Mouse (Mus musculus) thymus, postnatal 36 days (tissue): ENCODE measurements around the gene Olfr73.
"Not testable (repeated sequence)": the region's sequence is repeated elsewhere in the genome, so short reads cannot be mapped to it uniquely, and the experiment has no call there.

Experiments
- DNase-seq, 2 experiments: peaks; one replicate each; pipeline ENCODE4 v3.0.0; 2022; ENCODE audit warnings: mixed read lengths in 2 of 2

Olfr73 gene

DNA sequence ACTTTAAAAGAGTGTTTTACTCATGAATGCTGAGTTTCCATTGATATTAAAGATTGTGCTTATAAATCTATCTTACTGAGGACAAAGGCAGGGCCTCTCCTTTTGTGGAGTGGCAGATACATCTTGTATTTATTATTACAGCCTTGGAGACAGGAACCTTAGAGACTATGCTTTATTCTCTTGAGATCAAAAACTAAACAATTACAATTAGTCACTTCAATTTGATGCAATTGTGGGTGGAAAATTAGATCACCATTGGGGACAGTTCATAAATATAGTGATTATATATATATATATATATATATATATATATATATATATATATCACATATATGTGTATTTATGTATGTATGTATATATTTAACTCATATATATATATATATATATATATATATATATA, at the start of gene Olfr73:
Gene Olfr73, minus strand, starts transcription at position 101 of the 400 bp plus-strand sequence.
- DNase-seq, result no peak

DNA sequence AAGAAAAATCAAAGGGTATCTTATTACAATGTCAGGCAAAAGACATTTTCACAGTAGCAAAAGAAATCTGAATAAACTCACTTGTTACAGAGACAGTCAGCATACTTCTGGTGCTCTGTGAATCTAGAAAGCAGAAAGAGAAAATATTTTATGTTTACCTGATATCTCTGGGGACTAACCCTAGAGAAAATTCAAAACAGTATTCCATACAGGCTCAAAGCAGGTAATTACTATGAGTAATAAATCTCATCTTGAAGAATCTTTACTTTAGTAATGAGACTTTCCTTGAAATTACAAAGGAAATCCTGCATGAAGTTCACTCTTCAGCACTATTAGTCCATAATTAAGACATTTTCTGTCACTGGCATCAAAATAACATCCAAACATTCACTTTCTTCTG, 34.2 kb upstream of the Olfr73 start, which contains the start of gene Olfr1163:
Gene Olfr1163, minus strand, starts transcription at position 101 of the 400 bp plus-strand sequence.
- DNase-seq, result no peak

DNA sequence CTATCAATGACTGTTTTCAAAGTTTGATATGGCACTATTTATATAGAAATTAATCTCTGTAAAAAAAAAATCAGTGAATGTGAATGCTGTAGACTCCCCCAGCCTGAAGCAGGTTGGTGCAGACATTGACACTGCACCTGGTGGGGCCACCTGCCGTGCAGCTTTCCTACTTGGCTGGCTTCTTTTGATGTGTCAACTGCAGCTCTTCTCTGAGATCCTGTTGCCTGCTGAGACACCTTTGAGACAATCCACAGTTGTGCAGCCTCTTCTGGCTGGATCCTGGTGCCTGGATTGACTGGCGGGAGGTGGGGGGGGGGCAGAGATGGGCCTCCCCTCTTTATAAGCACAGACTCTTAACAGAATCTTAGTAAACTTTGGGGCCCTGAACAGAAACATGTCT, 26.1 kb upstream of the Olfr73 start:
- no peak for DNase-seq

DNA sequence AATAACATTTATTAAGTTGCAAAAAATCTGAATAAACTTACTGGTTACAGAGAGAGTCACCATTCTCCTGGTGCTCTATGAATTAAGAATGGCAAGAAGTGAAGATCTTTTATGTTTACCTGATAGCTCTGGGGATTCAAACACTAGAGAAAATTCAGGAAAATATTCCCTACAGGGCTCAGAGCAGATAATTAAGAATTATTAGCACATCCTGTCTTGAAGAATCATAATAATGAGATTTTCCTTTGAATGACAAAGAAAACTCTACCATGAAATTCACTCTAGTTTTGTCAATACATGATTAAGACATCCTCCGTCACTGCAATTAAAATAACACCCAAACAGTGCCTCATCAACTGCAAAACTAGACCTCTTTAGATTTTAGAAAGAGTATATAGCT, 13.5 kb upstream of the Olfr73 start, which contains the start of gene Olfr1162:
Gene Olfr1162, minus strand, starts transcription at position 101 of the 400 bp plus-strand sequence.
- DNase-seq, result no peak

DNA sequence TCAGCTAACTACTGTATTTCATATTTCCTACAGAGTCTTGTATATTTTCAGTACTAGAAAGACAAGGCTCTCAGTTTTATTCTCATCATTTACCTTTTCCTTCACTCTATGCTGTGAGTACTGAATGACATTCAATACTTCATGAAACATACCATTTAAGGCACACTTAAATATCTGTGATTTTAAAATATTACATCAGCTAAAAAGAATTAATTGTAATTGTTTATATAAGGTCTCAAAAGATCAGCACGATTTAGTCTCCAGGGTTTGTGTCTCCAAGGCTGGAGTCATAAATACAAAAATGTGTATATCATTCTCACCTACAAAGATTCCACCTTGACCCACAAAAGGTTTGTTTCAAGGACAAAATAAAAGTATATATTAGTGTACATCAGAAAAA, 15.0 kb downstream of the Olfr73 start, which contains the start of gene Olfr1161:
Gene Olfr1161, plus strand, starts transcription at position 301 of the 400 bp plus-strand sequence.
- DNase-seq, result not testable (repeated sequence)

DNA sequence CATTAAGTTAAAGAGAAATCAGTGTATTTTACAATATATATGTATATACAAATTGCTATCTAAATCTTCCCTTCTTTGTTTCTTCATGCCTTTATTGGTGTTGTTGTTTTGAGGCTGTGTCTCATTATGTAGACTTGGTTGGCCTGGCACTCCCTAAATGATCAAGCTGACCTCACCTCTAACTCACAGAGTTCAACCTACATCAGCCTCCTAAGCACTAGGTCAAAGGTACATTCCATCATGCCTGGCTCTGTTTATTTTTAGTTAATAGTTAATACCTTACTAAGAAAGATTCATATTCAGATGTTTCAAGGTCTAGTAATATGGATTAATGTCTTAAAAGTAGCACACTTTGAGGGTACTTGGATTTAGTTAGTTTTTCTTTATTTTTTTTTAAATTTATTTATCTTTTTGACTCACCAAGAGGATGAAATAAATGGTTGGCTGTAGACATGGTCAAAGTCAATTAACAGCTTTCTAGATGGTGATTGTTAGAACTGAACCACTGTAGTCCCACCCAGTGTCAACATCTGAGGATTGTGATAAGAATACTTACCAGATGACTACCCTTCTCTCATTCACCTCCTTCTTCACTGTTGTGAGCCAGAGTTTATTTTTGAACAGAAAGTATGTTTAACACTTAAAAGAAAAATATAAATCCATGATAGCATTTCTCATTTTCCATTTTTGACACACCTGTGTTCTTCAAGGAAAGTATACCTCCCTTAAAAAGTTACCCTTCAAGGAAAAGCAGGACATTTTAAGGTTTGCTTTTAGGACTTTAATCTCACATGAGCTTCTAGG, 29.8 kb downstream of the Olfr73 start, which contains the start of gene Olfr1160:
Gene Olfr1160, minus strand, starts transcription at position 754 of the 804 bp plus-strand sequence.
- no peak for DNase-seq

DNA sequence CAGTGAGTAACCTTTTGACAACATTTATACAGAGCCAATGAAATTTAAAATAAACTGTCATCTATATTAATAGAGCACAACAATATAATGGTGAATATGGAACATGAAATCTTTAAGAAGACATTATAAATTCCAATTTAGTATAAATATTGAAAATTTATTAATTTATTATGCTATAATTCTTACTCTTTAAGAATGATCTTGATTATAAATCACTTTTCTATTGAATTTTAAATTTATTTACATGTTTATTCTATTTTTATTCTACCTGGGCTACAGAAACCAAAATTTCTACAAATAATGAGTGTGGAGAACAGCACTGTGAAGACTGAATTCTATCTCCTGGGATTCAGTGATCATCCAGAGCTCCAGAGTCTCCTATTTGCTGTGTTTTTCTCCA, 47.7 kb downstream of the Olfr73 start, which contains the start of gene Olfr1158:
Gene Olfr1158, plus strand, starts transcription at position 301 of the 400 bp plus-strand sequence.
- DNase-seq, result no peak
